Mouse (Mus musculus): ENCODE measurements around the gene Uba52.

GRCm38 (mm10) chr8:70494416-70494945 is 16.1 kb downstream of the Uba52 start:
- TF ChIP-seq CTCF (IDR thresholded peaks at IDR 0.05) (no peak), POLR2A (IDR thresholded peaks at IDR 0.05; ENCODE audit: insufficient read depth, low read depth, low read length) (no peak), EP300 (IDR thresholded peaks at IDR 0.05; ENCODE audit: insufficient read depth, low read depth, low read length) (no peak)
